Mouse (Mus musculus): Measurements from ENCODE around the gene Cops7a. TPM values are rescaled to one million over a fixed set of nuclear protein-coding genes. Genes with fewer than 3 reads are reported as not detected.

Gene Cops7a
- total and polyA plus RNA-seq, 2 experiments from 2014 or later = 92.3 to 131 TPM

- peak overlapping the region; percentile 99; the same call in 1 of the 2 replicates for H3K27ac ChIP-seq (ENCODE audit: low read depth, low read length)
- 20% methylated on average over 1 of the region's 1 CpGs for WGBS
- peak overlapping the region; percentile 89; the same call in 1 of the 2 replicates for H3K4me3 ChIP-seq (ENCODE audit: low read depth, low read length)
- DNase-seq (ENCODE audit: low spot score) (no peak), ATAC-seq (ENCODE audit: low FRiP score) (no peak)
- H3K4me2 ChIP-seq (ENCODE audit: low read depth, low read length, poor library complexity, severe bottlenecking) = peak overlapping the region; percentile 43
- peaks cover 7% of the 10 kb centered on the region for H3K4me1 ChIP-seq (ENCODE audit: insufficient read depth, low read length)
- peaks cover 11% of the 10 kb centered on the region for H3K36me3 ChIP-seq (ENCODE audit: insufficient read depth, low read length)
- H3K27me3 ChIP-seq (ENCODE audit: insufficient read depth, low read length) = no peaks in the 10 kb centered on the region
- no peak overlapping the region for H3K9ac ChIP-seq (replicated peaks; ENCODE audit: low read length, poor library complexity, severe bottlenecking)
- no peaks in the 10 kb centered on the region for H3K9me3 ChIP-seq (ENCODE audit: low read length)
- TF ChIP-seq CTCF (IDR thresholded peaks at IDR 0.05) = no peak
Measured at GRCm38 (mm10) chr6:124930231-124930630, 35.1 kb downstream of the Cops7a start.

- no peaks in the 10 kb centered on the region for H3K36me3 ChIP-seq (ENCODE audit: insufficient read depth, low read length)
- no peak overlapping the region for H3K27ac ChIP-seq (ENCODE audit: low read depth, low read length)
- ATAC-seq (ENCODE audit: low FRiP score) (no peak), DNase-seq (ENCODE audit: low spot score) (no peak)
- no peaks in the 10 kb centered on the region for H3K27me3 ChIP-seq (ENCODE audit: insufficient read depth, low read length)
- H3K4me1 ChIP-seq (ENCODE audit: insufficient read depth, low read length) = no peaks in the 10 kb centered on the region
- H3K9ac ChIP-seq (replicated peaks; ENCODE audit: low read length, poor library complexity, severe bottlenecking) = no peak overlapping the region
- no peak overlapping the region for H3K4me3 ChIP-seq (ENCODE audit: low read depth, low read length)
- 51% methylated on average over 5 of the region's 5 CpGs for WGBS
- no peak for TF ChIP-seq CTCF (IDR thresholded peaks at IDR 0.05)
- no peaks in the 10 kb centered on the region for H3K9me3 ChIP-seq (ENCODE audit: low read length)
- no peak overlapping the region for H3K4me2 ChIP-seq (ENCODE audit: low read depth, low read length, poor library complexity, severe bottlenecking)
Measured at GRCm38 (mm10) chr6:124925941-124926340, 39.4 kb downstream of the Cops7a start.

GRCm38 (mm10) chr6:124925173-124925793 is 40.1 kb downstream of the Cops7a start:
- H3K4me1 ChIP-seq (ENCODE audit: insufficient read depth, low read length) = peaks cover 5% of the 10 kb centered on the region; the same call in 1 of the 2 replicates
- no peaks in the 10 kb centered on the region for H3K9me3 ChIP-seq (ENCODE audit: low read length)
- ATAC-seq (ENCODE audit: low FRiP score) (no peak), DNase-seq (ENCODE audit: low spot score) (no peak)
- H3K27me3 ChIP-seq (ENCODE audit: insufficient read depth, low read length) = no peaks in the 10 kb centered on the region
- no peak overlapping the region for H3K4me2 ChIP-seq (ENCODE audit: low read depth, low read length, poor library complexity, severe bottlenecking)
- TF ChIP-seq CTCF (IDR thresholded peaks at IDR 0.05) = no peak
- H3K27ac ChIP-seq (ENCODE audit: low read depth, low read length) = no peak overlapping the region
- H3K4me3 ChIP-seq (ENCODE audit: low read depth, low read length) = no peak overlapping the region
- H3K36me3 ChIP-seq (ENCODE audit: insufficient read depth, low read length) = no peaks in the 10 kb centered on the region
- 41% methylated on average over 12 of the region's 12 CpGs for WGBS
- no peak overlapping the region for H3K9ac ChIP-seq (replicated peaks; ENCODE audit: low read length, poor library complexity, severe bottlenecking)

GRCm38 (mm10) chr6:124921539-124921938 is 43.8 kb downstream of the Cops7a start:
- no peak overlapping the region for H3K4me2 ChIP-seq (ENCODE audit: low read depth, low read length, poor library complexity, severe bottlenecking)
- H3K27ac ChIP-seq (ENCODE audit: low read depth, low read length) = peak overlapping the region; percentile 27; the same call in 1 of the 2 replicates
- H3K36me3 ChIP-seq (ENCODE audit: insufficient read depth, low read length) = no peaks in the 10 kb centered on the region
- TF ChIP-seq CTCF (IDR thresholded peaks at IDR 0.05) = no peak
- H3K27me3 ChIP-seq (ENCODE audit: insufficient read depth, low read length) = no peaks in the 10 kb centered on the region
- no peak overlapping the region for H3K4me3 ChIP-seq (ENCODE audit: low read depth, low read length)
- DNase-seq (ENCODE audit: low spot score) (no peak), ATAC-seq (ENCODE audit: low FRiP score) (no peak)
- 59% methylated on average over 4 of the region's 4 CpGs for WGBS
- no peaks in the 10 kb centered on the region for H3K9me3 ChIP-seq (ENCODE audit: low read length)
- peaks cover 9% of the 10 kb centered on the region; the same call in 1 of the 2 replicates for H3K4me1 ChIP-seq (ENCODE audit: insufficient read depth, low read length)
- H3K9ac ChIP-seq (replicated peaks; ENCODE audit: low read length, poor library complexity, severe bottlenecking) = no peak overlapping the region

GRCm38 (mm10) chr6:124920318-124921085 is 44.8 kb downstream of the Cops7a start:
- DNase-seq (ENCODE audit: low spot score) (no peak), ATAC-seq (ENCODE audit: low FRiP score) (no peak)
- H3K4me3 ChIP-seq (ENCODE audit: low read depth, low read length) = peak overlapping the region; percentile 68
- peak overlapping the region; percentile 100 for H3K27ac ChIP-seq (ENCODE audit: low read depth, low read length)
- no peak for TF ChIP-seq CTCF (IDR thresholded peaks at IDR 0.05)
- H3K27me3 ChIP-seq (ENCODE audit: insufficient read depth, low read length) = no peaks in the 10 kb centered on the region
- no peaks in the 10 kb centered on the region for H3K36me3 ChIP-seq (ENCODE audit: insufficient read depth, low read length)
- H3K4me2 ChIP-seq (ENCODE audit: low read depth, low read length, poor library complexity, severe bottlenecking) = peak overlapping the region; percentile 99
- peak overlapping the region; percentile 62 for H3K9ac ChIP-seq (replicated peaks; ENCODE audit: low read length, poor library complexity, severe bottlenecking)
- 25% methylated on average over 9 of the region's 9 CpGs for WGBS
- H3K9me3 ChIP-seq (ENCODE audit: low read length) = no peaks in the 10 kb centered on the region
- H3K4me1 ChIP-seq (ENCODE audit: insufficient read depth, low read length) = peaks cover 9% of the 10 kb centered on the region; the same call in 1 of the 2 replicates
